Mouse (Mus musculus) hindbrain, embryonic 11.5 days (tissue): ENCODE measurements around the gene Megf11. TPM values are rescaled to one million over a fixed set of nuclear protein-coding genes. Genes with fewer than 3 reads are reported as not detected.

Source experiments
- ATAC-seq: fragments of 200-750 bp; cut with Nextera tagmentation; 2 replicates; pipeline ENCODE4 v1.8.0; 2017; ENCODE audit warnings: mild to moderate bottlenecking, moderate TSS enrichment, moderate library complexity; ENCODE audit not compliant: low FRiP score
- DNase-seq: peaks from one replicate; pipeline ENCODE4 v3.0.0-alpha.2; 2015; ENCODE audit warnings: low spot score
- H3K27ac ChIP-seq: fragments of 300-500 bp; sonication (generic); 2 replicates; pipeline ENCODE4 v1.5.1; 2014; ENCODE audit warnings: mild to moderate bottlenecking, low read depth, low read length
- H3K27me3 ChIP-seq: fragments of 300-500 bp; sonication (generic); 2 replicates; pipeline ENCODE4 v1.6.1; 2014; ENCODE audit warnings: mild to moderate bottlenecking, low read length, moderate library complexity, mixed read lengths; ENCODE audit not compliant: control insufficient read depth, insufficient read depth
- H3K36me3 ChIP-seq: fragments of 300-500 bp; sonication (generic); 2 replicates; pipeline ENCODE4 v1.6.1; 2014; ENCODE audit warnings: mild to moderate bottlenecking, low read length, moderate library complexity, mixed read lengths; ENCODE audit not compliant: control insufficient read depth, insufficient read depth
- H3K4me1 ChIP-seq: fragments of 300-500 bp; sonication (generic); replicated peaks from 2 replicates; pipeline ENCODE4 v1.6.1; 2014; ENCODE audit warnings: low read length, mixed read lengths; ENCODE audit not compliant: control insufficient read depth, insufficient read depth
- H3K4me2 ChIP-seq: fragments of 300-500 bp; sonication (generic); replicated peaks from 2 replicates; pipeline ENCODE4 v1.6.1; 2014; ENCODE audit warnings: mild to moderate bottlenecking, low read depth, low read length
- H3K4me3 ChIP-seq: fragments of 300-500 bp; sonication (generic); 2 replicates; pipeline ENCODE4 v1.5.1; 2014; ENCODE audit warnings: low read depth, low read length
- H3K9ac ChIP-seq: fragments of 300-500 bp; sonication (generic); 2 replicates; pipeline ENCODE4 v1.6.1; 2014; ENCODE audit warnings: low read depth, low read length
- H3K9me3 ChIP-seq: fragments of 300-500 bp; sonication (generic); 2 replicates; pipeline ENCODE4 v1.6.1; 2016; ENCODE audit warnings: low read length; ENCODE audit not compliant: control insufficient read depth
- WGBS: fragments of 180-500 bp; shearing (Covaris S2); extraction: QIAGEN DNeasy Blood & Tissue Kit; methylation state at CpG from one replicate; pipeline ENCODE4 v1.1.7; 2014; 5-methylcytosine and 5-hydroxymethylcytosine counted together
- polyA plus RNA-seq: library from polyadenylated mRNA; unstranded; fragments of >200 nt; fragmentation: Nextera tagmentation; extraction: Ambion mirVana; gene quantifications from 2 replicates; pipeline ENCODE4 v1.2.1, GENCODE M21; 2014

Megf11 gene
- polyA plus RNA-seq, 1 experiment from 2014 or later: 5.0 TPM

- Histone ChIP-seq H3K4me3 (no peak overlapping the region), H3K9ac (no peak overlapping the region), H3K4me1 (no peaks in the 10 kb centered on the region), H3K9me3 (no peaks in the 10 kb centered on the region), H3K36me3 (no peaks in the 10 kb centered on the region), H3K27me3 (no peaks in the 10 kb centered on the region), H3K27ac (no peak overlapping the region), H3K4me2 (no peak overlapping the region)
- DNase-seq (no peak), ATAC-seq (no peak)
- 43% methylated on average over 4 of the region's 4 CpGs for WGBS
Observed at GRCm38 (mm10) chr9:64466564-64466963, 81.1 kb downstream of the Megf11 start.

- no peaks in the 10 kb centered on the region for H3K9me3 ChIP-seq
- H3K27ac ChIP-seq: no peak overlapping the region
- WGBS: 100% methylated on average over 1 of the region's 1 CpGs
- H3K4me2 ChIP-seq: no peak overlapping the region
- no peaks in the 10 kb centered on the region for H3K36me3 ChIP-seq
- H3K4me1 ChIP-seq: no peaks in the 10 kb centered on the region
- H3K9ac ChIP-seq: no peak overlapping the region
- no peak overlapping the region for H3K4me3 ChIP-seq
- DNase-seq: no peak
- no peaks in the 10 kb centered on the region for H3K27me3 ChIP-seq
- no peak for ATAC-seq
Observed at GRCm38 (mm10) chr9:64470806-64471205, 85.4 kb downstream of the Megf11 start.

DNA sequence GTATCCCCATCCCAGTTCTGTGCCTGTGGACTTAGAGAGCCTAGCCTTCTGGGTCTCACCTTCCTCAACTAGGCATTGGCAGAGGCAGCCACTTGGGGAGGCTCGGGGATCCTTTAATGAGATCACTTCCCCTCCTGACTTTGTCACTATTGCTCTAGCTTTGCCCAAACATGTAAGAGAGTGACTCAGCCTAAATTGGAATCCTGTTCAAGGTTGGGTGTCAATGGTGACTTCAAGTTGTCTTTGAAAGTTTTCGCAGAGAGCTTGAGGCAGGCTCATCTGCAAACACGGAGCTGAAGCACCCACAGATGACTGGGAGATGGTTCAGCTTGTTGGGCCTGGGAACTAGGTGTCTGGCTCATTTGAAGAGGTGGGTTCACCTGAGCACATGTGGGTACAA lies 85.9 kb downstream of the Megf11 start:
- Histone ChIP-seq H3K36me3 (no peaks in the 10 kb centered on the region), H3K4me2 (no peak overlapping the region), H3K4me3 (no peak overlapping the region), H3K27me3 (no peaks in the 10 kb centered on the region), H3K27ac (no peak overlapping the region), H3K9ac (no peak overlapping the region), H3K4me1 (no peaks in the 10 kb centered on the region), H3K9me3 (no peaks in the 10 kb centered on the region)
- DNase-seq (no peak), ATAC-seq (no peak)
- WGBS: 86% methylated on average over 3 of the region's 3 CpGs

DNA sequence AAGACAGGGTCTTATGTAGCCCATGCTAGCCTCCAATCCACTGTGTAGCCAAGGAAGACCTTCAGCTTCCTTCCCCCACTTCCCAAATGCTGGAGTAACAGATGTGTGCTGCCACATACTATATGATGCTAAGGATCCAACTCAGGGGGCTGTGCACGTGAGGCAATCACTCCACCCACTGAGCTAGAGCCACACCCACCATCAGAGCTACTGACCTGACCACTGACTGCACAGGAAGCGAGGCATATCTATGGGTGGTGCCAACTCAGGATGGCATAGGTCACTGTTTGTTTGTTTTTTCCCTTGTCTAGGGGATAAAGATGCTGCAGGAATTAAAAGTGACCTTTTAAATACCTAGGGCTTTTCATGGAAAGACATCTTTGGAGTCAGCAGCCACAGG lies 86.7 kb downstream of the Megf11 start:
- no peaks in the 10 kb centered on the region for H3K27me3 ChIP-seq
- H3K36me3 ChIP-seq: no peaks in the 10 kb centered on the region
- ATAC-seq (no peak), DNase-seq (no peak)
- no peak overlapping the region for H3K4me2 ChIP-seq
- H3K27ac ChIP-seq: no peak overlapping the region
- no peaks in the 10 kb centered on the region for H3K9me3 ChIP-seq
- H3K4me3 ChIP-seq: no peak overlapping the region
- 55% methylated on average over 2 of the region's 2 CpGs for WGBS
- no peak overlapping the region for H3K9ac ChIP-seq
- H3K4me1 ChIP-seq: no peaks in the 10 kb centered on the region

DNA sequence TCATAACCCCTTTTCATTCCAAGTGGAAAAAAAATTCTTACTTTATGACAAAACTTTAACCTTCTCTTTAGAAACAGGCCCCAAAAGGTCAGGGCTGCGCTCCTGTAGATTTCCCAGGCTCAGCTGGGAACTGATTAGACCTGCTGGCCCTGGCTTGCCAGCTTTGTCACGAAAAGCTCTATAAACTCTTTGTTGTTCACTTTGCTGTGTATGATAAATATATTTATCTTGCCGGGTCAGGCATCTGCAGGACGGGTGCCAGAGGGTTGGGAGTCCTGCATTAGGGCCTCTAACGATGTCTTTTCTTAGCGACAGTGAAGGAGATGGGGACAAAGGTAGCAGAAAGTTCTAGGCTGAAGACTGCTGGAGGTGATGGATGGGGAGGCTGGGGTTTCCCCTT lies 87.3 kb downstream of the Megf11 start:
- Histone ChIP-seq H3K27me3 (no peaks in the 10 kb centered on the region), H3K36me3 (no peaks in the 10 kb centered on the region)

GRCm38 (mm10) chr9:64473170-64473569 lies 87.7 kb downstream of the Megf11 start:
- Histone ChIP-seq H3K27me3 (no peaks in the 10 kb centered on the region), H3K4me3 (no peak overlapping the region), H3K9ac (no peak overlapping the region), H3K4me1 (no peaks in the 10 kb centered on the region), H3K27ac (no peak overlapping the region), H3K4me2 (no peak overlapping the region), H3K36me3 (no peaks in the 10 kb centered on the region), H3K9me3 (no peaks in the 10 kb centered on the region)
- no peak for DNase-seq
- no peak for ATAC-seq
- WGBS: 46% methylated on average over 2 of the region's 2 CpGs

More for the DNA sequence above, 87.3 kb downstream of the Megf11 start:
- Histone ChIP-seq H3K4me3 (no peak overlapping the region), H3K9me3 (no peaks in the 10 kb centered on the region), H3K4me1 (no peaks in the 10 kb centered on the region), H3K9ac (no peak overlapping the region), H3K4me2 (no peak overlapping the region), H3K27ac (no peak overlapping the region)
- DNase-seq (no peak), ATAC-seq (no peak)
- WGBS: 62% methylated on average over 6 of the region's 6 CpGs

GRCm38 (mm10) chr9:64473695-64474094 lies 88.3 kb downstream of the Megf11 start:
- H3K9me3 ChIP-seq: no peaks in the 10 kb centered on the region
- H3K9ac ChIP-seq: no peak overlapping the region
- H3K4me2 ChIP-seq: no peak overlapping the region
- ATAC-seq: no peak
- no peak for DNase-seq
- H3K36me3 ChIP-seq: no peaks in the 10 kb centered on the region
- no peaks in the 10 kb centered on the region for H3K27me3 ChIP-seq
- H3K27ac ChIP-seq: no peak overlapping the region
- 46% methylated on average over 4 of the region's 4 CpGs for WGBS
- H3K4me1 ChIP-seq: no peaks in the 10 kb centered on the region
- no peak overlapping the region for H3K4me3 ChIP-seq

- Histone ChIP-seq H3K4me1 (no peaks in the 10 kb centered on the region), H3K36me3 (no peaks in the 10 kb centered on the region), H3K27me3 (no peaks in the 10 kb centered on the region), H3K9ac (no peak overlapping the region), H3K9me3 (no peaks in the 10 kb centered on the region), H3K4me2 (no peak overlapping the region), H3K27ac (no peak overlapping the region), H3K4me3 (no peak overlapping the region)
- ATAC-seq (no peak), DNase-seq (no peak)
- 44% methylated on average over 4 of the region's 4 CpGs for WGBS
Observed at GRCm38 (mm10) chr9:64474142-64474541, 88.7 kb downstream of the Megf11 start.

- Histone ChIP-seq H3K4me2 (no peak overlapping the region), H3K9ac (no peak overlapping the region), H3K36me3 (no peaks in the 10 kb centered on the region), H3K27me3 (no peaks in the 10 kb centered on the region), H3K27ac (no peak overlapping the region), H3K4me3 (no peak overlapping the region), H3K9me3 (no peaks in the 10 kb centered on the region), H3K4me1 (no peaks in the 10 kb centered on the region)
- no peak for DNase-seq
- ATAC-seq: no peak
- WGBS: 16% methylated on average over 2 of the region's 2 CpGs
Observed at GRCm38 (mm10) chr9:64475942-64476341, 90.5 kb downstream of the Megf11 start.
